Mouse (Mus musculus): ENCODE measurements around the gene Dock3.

Gene Dock3

GRCm38 (mm10) chr9:107231539-107232139 lies at the start of gene Dock3:
Gene Dock3 (minus strand): TSS chr9:107231909.
- DNase-seq, result peak; percentile 56

GRCm38 (mm10) chr9:107280322-107281027 lies 48.8 kb upstream of the Dock3 start:
- DNase-seq, result peak; percentile 41

GRCm38 (mm10) chr9:107279378-107280321 lies 47.9 kb upstream of the Dock3 start:
- peak; percentile 37 for DNase-seq

GRCm38 (mm10) chr9:107278527-107279377 lies 47.0 kb upstream of the Dock3 start:
- DNase-seq, result no peak

GRCm38 (mm10) chr9:107278126-107278525 lies 46.4 kb upstream of the Dock3 start:
- no peak for DNase-seq

GRCm38 (mm10) chr9:107277603-107278002 lies 45.9 kb upstream of the Dock3 start:
- DNase-seq, result no peak

GRCm38 (mm10) chr9:107275710-107276109 lies 44.0 kb upstream of the Dock3 start:
- no peak for DNase-seq

GRCm38 (mm10) chr9:107274751-107275150 lies 43.0 kb upstream of the Dock3 start:
- no peak for DNase-seq

GRCm38 (mm10) chr9:107273184-107273583 lies 41.5 kb upstream of the Dock3 start:
- DNase-seq, result no peak

GRCm38 (mm10) chr9:107272284-107272683 lies 40.6 kb upstream of the Dock3 start:
- DNase-seq, result no peak

- no peak for DNase-seq
Measured at GRCm38 (mm10) chr9:107271177-107271938, 39.6 kb upstream of the Dock3 start.

GRCm38 (mm10) chr9:107269772-107270171 lies 38.1 kb upstream of the Dock3 start:
- no peak for DNase-seq

- no peak for DNase-seq
Measured at GRCm38 (mm10) chr9:107267721-107268402, 36.2 kb upstream of the Dock3 start.

GRCm38 (mm10) chr9:107267028-107267427 lies 35.3 kb upstream of the Dock3 start:
- DNase-seq, result no peak

- no peak for DNase-seq
Measured at GRCm38 (mm10) chr9:107264731-107265130, 33.0 kb upstream of the Dock3 start.

GRCm38 (mm10) chr9:107263912-107264311 lies 32.2 kb upstream of the Dock3 start:
- no peak for DNase-seq

GRCm38 (mm10) chr9:107262375-107262774 lies 30.7 kb upstream of the Dock3 start:
- DNase-seq, result no peak

- DNase-seq, result no peak
Measured at GRCm38 (mm10) chr9:107261792-107262191, 30.1 kb upstream of the Dock3 start.

- no peak for DNase-seq
Measured at GRCm38 (mm10) chr9:107260836-107261235, 29.1 kb upstream of the Dock3 start.

GRCm38 (mm10) chr9:107260429-107260828 lies 28.7 kb upstream of the Dock3 start:
- no peak for DNase-seq

- DNase-seq, result no peak
Measured at GRCm38 (mm10) chr9:107259571-107259970, 27.9 kb upstream of the Dock3 start.

Measured in thymus, postnatal 14 days (tissue).